16 mouse cellular contexts compared by ENCODE assay signal in genomic region chr11:81497652-81498391, GRCm38 (mm10).
DNase-seq lines count a peak whose midpoint lies in the region; ATAC-seq and TF ChIP-seq lines count a peak whose summit lies in the region.
"Had no signal": no experiment of that assay in that cellular context is flagged by ENCODE, and none has a peak within 500 bp of the region (broad histone marks: within the 10 kb centered on the region; RNA-seq: fewer than 3 reads in every experiment).

No protein-coding gene starts in this region.

- TF ChIP-seq POLR2A in limb, embryonic 14.5 days (IDR thresholded peaks at IDR 0.05; ENCODE audit: borderline replicate concordance, extremely low read depth, insufficient read depth, insufficient read length), result no peak

- peaks cover 9% of the 10 kb centered on the region for H3K4me1 ChIP-seq in limb, embryonic 14.5 days (ENCODE audit: control insufficient read depth, insufficient read depth, low read length)
- H3K4me1 ChIP-seq in limb, embryonic 10.5 days, result peaks cover 20% of the 10 kb centered on the region
- peaks cover 45% of the 10 kb centered on the region for H3K4me1 ChIP-seq in embryonic facial prominence, embryonic 13.5 days
- peaks cover 50% of the 10 kb centered on the region for H3K4me1 ChIP-seq in forebrain, embryonic 15.5 days
- peaks cover 46% of the 10 kb centered on the region for H3K4me1 ChIP-seq in midbrain, embryonic 15.5 days
- no peaks in the 10 kb centered on the region for H3K4me1 ChIP-seq in intestine, embryonic 16.5 days (ENCODE audit: control insufficient read depth, insufficient read depth, low read length)
- H3K4me1 ChIP-seq: heart, embryonic 13.5 days had no signal

- no peak overlapping the region for H3K9ac ChIP-seq in limb, embryonic 14.5 days (ENCODE audit: low read depth, low read length, severe bottlenecking)
- H3K9ac ChIP-seq in embryonic facial prominence, embryonic 13.5 days, result no peak overlapping the region
- no peak overlapping the region for H3K9ac ChIP-seq in forebrain, embryonic 15.5 days (replicated peaks)
- H3K9ac ChIP-seq in midbrain, embryonic 15.5 days, result no peak overlapping the region
- no peak overlapping the region for H3K9ac ChIP-seq in intestine, embryonic 16.5 days (ENCODE audit: low read depth, low read length)
- H3K9ac ChIP-seq: heart, embryonic 13.5 days; limb, embryonic 13.5 days; liver, postnatal 0 days had no signal

- no peak overlapping the region for H3K27ac ChIP-seq in limb, embryonic 14.5 days (replicated peaks; ENCODE audit: low read depth, low read length)
- H3K27ac ChIP-seq in limb, embryonic 10.5 days, result no peak overlapping the region
- 0 out of 2 replicates have a peak overlapping the region, but pooled peaks have one; percentile 39 for H3K27ac ChIP-seq in embryonic facial prominence, embryonic 13.5 days
- 0 out of 2 replicates have a peak overlapping the region, but pooled peaks have one; percentile 36 for H3K27ac ChIP-seq in forebrain, embryonic 15.5 days (replicated peaks)
- no peak overlapping the region for H3K27ac ChIP-seq in midbrain, embryonic 15.5 days
- H3K27ac ChIP-seq in intestine, embryonic 16.5 days (ENCODE audit: low read length), result no peak overlapping the region
- H3K27ac ChIP-seq: heart, embryonic 13.5 days; limb, embryonic 13.5 days; stomach, postnatal 0 days had no signal

- no peaks in the 10 kb centered on the region for H3K9me3 ChIP-seq in limb, embryonic 14.5 days (ENCODE audit: control insufficient read depth, low read length)
- H3K9me3 ChIP-seq in limb, embryonic 10.5 days (replicated peaks), result no peaks in the 10 kb centered on the region
- H3K9me3 ChIP-seq in embryonic facial prominence, embryonic 13.5 days, result no peaks in the 10 kb centered on the region
- no peaks in the 10 kb centered on the region for H3K9me3 ChIP-seq in forebrain, embryonic 15.5 days
- H3K9me3 ChIP-seq in midbrain, embryonic 15.5 days, result no peaks in the 10 kb centered on the region
- H3K9me3 ChIP-seq in intestine, embryonic 16.5 days (ENCODE audit: control insufficient read depth, low read length), result no peaks in the 10 kb centered on the region
- H3K9me3 ChIP-seq: heart, embryonic 13.5 days; limb, embryonic 13.5 days had no signal

- H3K27me3 ChIP-seq in limb, embryonic 14.5 days (ENCODE audit: control insufficient read depth, insufficient read depth, low read length), result no peaks in the 10 kb centered on the region
- no peaks in the 10 kb centered on the region for H3K27me3 ChIP-seq in limb, embryonic 10.5 days (ENCODE audit: low read depth, poor library complexity, severe bottlenecking)
- H3K27me3 ChIP-seq in embryonic facial prominence, embryonic 13.5 days, result no peaks in the 10 kb centered on the region
- no peaks in the 10 kb centered on the region for H3K27me3 ChIP-seq in forebrain, embryonic 15.5 days
- H3K27me3 ChIP-seq in midbrain, embryonic 15.5 days (replicated peaks), result no peaks in the 10 kb centered on the region
- no peaks in the 10 kb centered on the region for H3K27me3 ChIP-seq in intestine, embryonic 16.5 days (replicated peaks; ENCODE audit: control insufficient read depth, insufficient read depth, low read length)

- no peak for ATAC-seq in limb, embryonic 14.5 days (ENCODE audit: low FRiP score, low read depth)
- no peak for ATAC-seq in embryonic facial prominence, embryonic 13.5 days (ENCODE audit: insufficient number of reproducible peaks, insufficient read depth, low FRiP score, low TSS enrichment, low read depth)
- ATAC-seq in forebrain, embryonic 15.5 days (replicated peaks), result peak; percentile 62; the same call in 1 of the 2 replicates
- ATAC-seq in midbrain, embryonic 15.5 days (replicated peaks), result 0 out of 2 replicates have a peak, but pooled peaks have one; percentile 37
- no peak for ATAC-seq in intestine, embryonic 16.5 days
- ATAC-seq: liver, postnatal 0 days had no signal

- DNase-seq in limb, embryonic 14.5 days (ENCODE audit: low spot score), result peak; percentile 67
- no peak for DNase-seq in limb, embryonic 10.5 days (ENCODE audit: low spot score)
- DNase-seq in layer of hippocampus, postnatal 10 days (ENCODE audit: low spot score in 2 of 2), result no peak
- no peak for DNase-seq in thymus, postnatal 14 days
- DNase-seq: cerebellum, adult 2 months; gastrocnemius, postnatal 36 days; liver, postnatal 0 days; spleen, adult 18-20 months had no signal

- no peaks in the 10 kb centered on the region for H3K36me3 ChIP-seq in limb, embryonic 14.5 days (ENCODE audit: control insufficient read depth, insufficient read depth, low read length)
- no peaks in the 10 kb centered on the region for H3K36me3 ChIP-seq in limb, embryonic 10.5 days
- H3K36me3 ChIP-seq in embryonic facial prominence, embryonic 13.5 days, result no peaks in the 10 kb centered on the region
- no peaks in the 10 kb centered on the region for H3K36me3 ChIP-seq in forebrain, embryonic 15.5 days
- no peaks in the 10 kb centered on the region for H3K36me3 ChIP-seq in midbrain, embryonic 15.5 days (replicated peaks)
- H3K36me3 ChIP-seq in intestine, embryonic 16.5 days (ENCODE audit: control insufficient read depth, insufficient read depth, low read length), result no peaks in the 10 kb centered on the region
- H3K36me3 ChIP-seq: heart, embryonic 13.5 days; limb, embryonic 13.5 days had no signal

- H3K4me2 ChIP-seq in limb, embryonic 14.5 days (replicated peaks; ENCODE audit: low read depth, low read length, severe bottlenecking), result no peak overlapping the region
- 0 out of 2 replicates have a peak overlapping the region, but pooled peaks have one; percentile 2 for H3K4me2 ChIP-seq in embryonic facial prominence, embryonic 13.5 days
- no peak overlapping the region for H3K4me2 ChIP-seq in forebrain, embryonic 15.5 days (replicated peaks)
- H3K4me2 ChIP-seq in midbrain, embryonic 15.5 days, result no peak overlapping the region
- H3K4me2 ChIP-seq in intestine, embryonic 16.5 days (ENCODE audit: low read depth, low read length), result no peak overlapping the region
- H3K4me2 ChIP-seq: heart, embryonic 13.5 days; limb, embryonic 13.5 days had no signal

- WGBS in limb, embryonic 14.5 days, result 53% methylated on average over 9 of the region's 9 CpGs
- 81% methylated on average over 9 of the region's 9 CpGs for WGBS in limb, embryonic 10.5 days
- 42% methylated on average over 9 of the region's 9 CpGs for WGBS in embryonic facial prominence, embryonic 13.5 days
- 22% methylated on average over 9 of the region's 9 CpGs for WGBS in forebrain, embryonic 15.5 days
- WGBS in midbrain, embryonic 15.5 days, result 29% methylated on average over 9 of the region's 9 CpGs
- WGBS in intestine, embryonic 16.5 days, result 71% methylated on average over 9 of the region's 9 CpGs

- no peak overlapping the region for H3K4me3 ChIP-seq in limb, embryonic 14.5 days (replicated peaks; ENCODE audit: low read length)
- H3K4me3 ChIP-seq in limb, embryonic 10.5 days, result no peak overlapping the region
- no peak overlapping the region for H3K4me3 ChIP-seq in embryonic facial prominence, embryonic 13.5 days
- H3K4me3 ChIP-seq in forebrain, embryonic 15.5 days, result no peak overlapping the region
- H3K4me3 ChIP-seq in midbrain, embryonic 15.5 days, result no peak overlapping the region
- H3K4me3 ChIP-seq in intestine, embryonic 16.5 days (ENCODE audit: low read length), result no peak overlapping the region
- H3K4me3 ChIP-seq: heart, embryonic 13.5 days; limb, embryonic 13.5 days; myocyte had no signal

Comparison
In these comparisons a context has a peak if more than half of its experiments do, and no peak if none do; other contexts are left out.
1. ATAC-seq: peak in forebrain, embryonic 15.5 days (single experiment) and midbrain, embryonic 15.5 days (single experiment); none in limb, embryonic 14.5 days (single experiment), embryonic facial prominence, embryonic 13.5 days (single experiment) and intestine, embryonic 16.5 days (single experiment).
2. H3K27ac ChIP-seq: peak in embryonic facial prominence, embryonic 13.5 days (single experiment) and forebrain, embryonic 15.5 days (single experiment); none in limb, embryonic 14.5 days (single experiment), limb, embryonic 10.5 days (single experiment), midbrain, embryonic 15.5 days (single experiment) and intestine, embryonic 16.5 days (single experiment).